In genomic region chr15:12355261-12355660, GRCm38 (mm10) we compare ENCODE assay signal across 14 mouse cellular contexts.
"Had no signal": no experiment of that assay in that cellular context is flagged by ENCODE, and none has a peak within 500 bp of the region (broad histone marks: within the 10 kb centered on the region; RNA-seq: fewer than 3 reads in every experiment).

No protein-coding gene starts in this region.

- DNase-seq: kidney, adult 11 months; kidney, adult 9 months; kidney, postnatal 36 days; layer of hippocampus, adult 9-11 months; layer of hippocampus, postnatal 36 days; right cerebral cortex, postnatal 14 days; thymus, postnatal 4 days had no signal

- H3K4me1 ChIP-seq: limb, embryonic 15.5 days; midbrain, embryonic 12.5 days had no signal

- H3K4me3 ChIP-seq: limb, embryonic 15.5 days; megakaryocyte, embryonic 14.5 days; midbrain, embryonic 12.5 days had no signal

- H3K27me3 ChIP-seq: limb, embryonic 15.5 days; megakaryocyte, embryonic 14.5 days; midbrain, embryonic 12.5 days had no signal

- ATAC-seq: hindbrain, postnatal 0 days had no signal

- H3K9ac ChIP-seq: limb, embryonic 15.5 days; liver, embryonic 14.5 days; midbrain, embryonic 12.5 days had no signal

- H3K27ac ChIP-seq: hindbrain, postnatal 0 days; kidney, postnatal 0 days; limb, embryonic 15.5 days; liver, embryonic 14.5 days; macrophage; midbrain, embryonic 12.5 days had no signal

- H3K4me2 ChIP-seq: limb, embryonic 15.5 days; midbrain, embryonic 12.5 days had no signal

- H3K9me3 ChIP-seq: limb, embryonic 15.5 days; megakaryocyte, embryonic 14.5 days; midbrain, embryonic 12.5 days had no signal
